Mouse (Mus musculus) embryonic facial prominence, embryonic 12.5 days (tissue): ENCODE data around the gene Prdx2. TPM values are rescaled to one million over a fixed set of nuclear protein-coding genes. Genes with fewer than 3 reads are reported as not detected.

ENCODE experiments used
- ATAC-seq: fragments of 200-750 bp; cut with Nextera tagmentation; 2 replicates; pipeline ENCODE4 v1.8.0; 2017; ENCODE audit not compliant: insufficient number of reproducible peaks, insufficient read depth, low FRiP score, low TSS enrichment
- H3K27ac ChIP-seq: fragments of 300-500 bp; sonication (generic); 2 replicates; pipeline ENCODE4 v1.5.1; 2016; ENCODE audit warnings: mild to moderate bottlenecking
- H3K27me3 ChIP-seq: fragments of 300-500 bp; sonication (generic); 2 replicates; pipeline ENCODE4 v1.6.1; 2016; ENCODE audit warnings: mild to moderate bottlenecking, moderate library complexity
- H3K36me3 ChIP-seq: fragments of 300-500 bp; sonication (generic); 2 replicates; pipeline ENCODE4 v1.6.1; 2016; ENCODE audit warnings: mild to moderate bottlenecking
- H3K4me1 ChIP-seq: fragments of 300-500 bp; sonication (generic); 2 replicates; pipeline ENCODE4 v1.6.1; 2016
- H3K4me2 ChIP-seq: fragments of 300-500 bp; sonication (generic); replicated peaks from 2 replicates; pipeline ENCODE4 v1.6.1; 2016; ENCODE audit warnings: mild to moderate bottlenecking, moderate library complexity
- H3K4me3 ChIP-seq: fragments of 300-500 bp; sonication (generic); 2 replicates; pipeline ENCODE4 v1.5.1; 2016; ENCODE audit warnings: mild to moderate bottlenecking
- H3K9ac ChIP-seq: fragments of 300-500 bp; sonication (generic); 2 replicates; pipeline ENCODE4 v1.6.1; 2016; ENCODE audit warnings: mild to moderate bottlenecking, moderate library complexity
- H3K9me3 ChIP-seq: fragments of 300-500 bp; sonication (generic); 2 replicates; pipeline ENCODE4 v1.6.1; 2016; ENCODE audit warnings: mild to moderate bottlenecking, moderate library complexity
- WGBS: fragments of 180-500 bp; shearing (Covaris S2); methylation state at CpG from one replicate; pipeline ENCODE4 v1.1.7; 2016; 5-methylcytosine and 5-hydroxymethylcytosine counted together
- polyA plus RNA-seq: library from polyadenylated mRNA; unstranded; fragments of >200 nt; fragmentation: Nextera tagmentation; extraction: Ambion mirVana; gene quantifications from 2 replicates; pipeline ENCODE4 v1.2.1, GENCODE M21; 2016

Prdx2 gene
- polyA plus RNA-seq, 1 experiment from 2014 or later = 1,038 TPM

GRCm38 (mm10) chr8:84936962-84937546, 32.3 kb upstream of the Prdx2 start, which contains the start of gene Mast1:
Gene Mast1 (minus strand): TSS chr8:84937359.
- peak within 1 kb of the TSS; percentile 74 for H3K4me2 ChIP-seq
- H3K9ac ChIP-seq = peak within 1 kb of the TSS; percentile 41
- no peaks in the 10 kb centered on the region for H3K36me3 ChIP-seq
- H3K9me3 ChIP-seq = no peaks in the 10 kb centered on the region
- H3K27me3 ChIP-seq = peaks cover 68% of the 10 kb centered on the region
- peak within 1 kb of the TSS; percentile 44 for H3K4me3 ChIP-seq
- WGBS = under 1% methylated on average over 46 of the region's 50 CpGs
- peaks cover 16% of the 10 kb centered on the region for H3K4me1 ChIP-seq
- no peak for ATAC-seq
- no peak within 1 kb of the TSS for H3K27ac ChIP-seq

- Histone ChIP-seq H3K27me3 (peaks cover 69% of the 10 kb centered on the region), H3K4me3 (no peak overlapping the region; the same call in 1 of the 2 replicates), H3K27ac (no peak overlapping the region), H3K4me1 (peaks cover 16% of the 10 kb centered on the region), H3K9ac (no peak overlapping the region), H3K4me2 (peak overlapping the region; percentile 74; the same call in 1 of the 2 replicates), H3K9me3 (no peaks in the 10 kb centered on the region), H3K36me3 (no peaks in the 10 kb centered on the region)
- no peak for ATAC-seq
- 63% methylated on average over 13 of the region's 13 CpGs for WGBS
These were observed 31.5 kb upstream of the Prdx2 start for GRCm38 (mm10) chr8:84937620-84938485.

- peaks cover 16% of the 10 kb centered on the region for H3K4me1 ChIP-seq
- WGBS = 18% methylated on average over 4 of the region's 4 CpGs
These were observed 25.7 kb upstream of the Prdx2 start for GRCm38 (mm10) chr8:84943699-84944098.

GRCm38 (mm10) chr8:84944478-84945160, 24.8 kb upstream of the Prdx2 start:
- peaks cover 74% of the 10 kb centered on the region for H3K27me3 ChIP-seq
- peak overlapping the region; percentile 15; the same call in 1 of the 2 replicates for H3K4me2 ChIP-seq
- H3K27ac ChIP-seq = no peak overlapping the region
- no peak overlapping the region for H3K9ac ChIP-seq
- WGBS = 3% methylated on average over 26 of the region's 26 CpGs
- H3K9me3 ChIP-seq = no peaks in the 10 kb centered on the region
- no peak for ATAC-seq
- peak overlapping the region; percentile 13; the same call in 1 of the 2 replicates for H3K4me3 ChIP-seq
- peaks cover 16% of the 10 kb centered on the region for H3K4me1 ChIP-seq
- H3K36me3 ChIP-seq = no peaks in the 10 kb centered on the region

More at GRCm38 (mm10) chr8:84943699-84944098, 25.7 kb upstream of the Prdx2 start:
- peaks cover 71% of the 10 kb centered on the region for H3K27me3 ChIP-seq
- no peaks in the 10 kb centered on the region for H3K9me3 ChIP-seq
- no peak overlapping the region for H3K4me2 ChIP-seq
- H3K4me3 ChIP-seq = no peak overlapping the region
- ATAC-seq = no peak
- no peak overlapping the region for H3K9ac ChIP-seq
- no peak overlapping the region for H3K27ac ChIP-seq
- H3K36me3 ChIP-seq = no peaks in the 10 kb centered on the region

- Histone ChIP-seq H3K9me3 (no peaks in the 10 kb centered on the region), H3K4me3 (peak overlapping the region; percentile 46), H3K4me1 (peaks cover 16% of the 10 kb centered on the region), H3K4me2 (peak overlapping the region; percentile 86), H3K36me3 (no peaks in the 10 kb centered on the region), H3K27ac (no peak overlapping the region), H3K9ac (no peak overlapping the region), H3K27me3 (peaks cover 79% of the 10 kb centered on the region)
- no peak for ATAC-seq
- WGBS = 2% methylated on average over 11 of the region's 11 CpGs
These were observed 24.2 kb upstream of the Prdx2 start for GRCm38 (mm10) chr8:84945235-84945632.

- peaks cover 16% of the 10 kb centered on the region for H3K4me1 ChIP-seq
- H3K9me3 ChIP-seq = no peaks in the 10 kb centered on the region
- peak overlapping the region; percentile 46 for H3K4me3 ChIP-seq
- peaks cover 79% of the 10 kb centered on the region for H3K27me3 ChIP-seq
- peak overlapping the region; percentile 48 for H3K9ac ChIP-seq
- peak overlapping the region; percentile 86 for H3K4me2 ChIP-seq
- 2% methylated on average over 51 of the region's 67 CpGs for WGBS
- no peaks in the 10 kb centered on the region for H3K36me3 ChIP-seq
- ATAC-seq = 0 out of 2 replicates have a peak, but pooled peaks have one; percentile 25
- no peak overlapping the region for H3K27ac ChIP-seq
These were observed 23.5 kb upstream of the Prdx2 start for GRCm38 (mm10) chr8:84945633-84946527.

GRCm38 (mm10) chr8:84946528-84947240, 22.7 kb upstream of the Prdx2 start, which contains the start of gene Rtbdn:
Gene Rtbdn (plus strand): TSS chr8:84946991.
- H3K9me3 ChIP-seq = no peaks in the 10 kb centered on the region
- peak within 1 kb of the TSS; percentile 86 for H3K4me2 ChIP-seq
- peak within 1 kb of the TSS; percentile 46 for H3K4me3 ChIP-seq
- ATAC-seq = 0 out of 2 replicates have a peak, but pooled peaks have one; percentile 16
- no peaks in the 10 kb centered on the region for H3K36me3 ChIP-seq
- H3K27me3 ChIP-seq = peaks cover 81% of the 10 kb centered on the region
- 9% methylated on average over 17 of the region's 17 CpGs for WGBS
- peak within 1 kb of the TSS; percentile 48 for H3K9ac ChIP-seq
- H3K4me1 ChIP-seq = peaks cover 16% of the 10 kb centered on the region
- H3K27ac ChIP-seq = no peak within 1 kb of the TSS

GRCm38 (mm10) chr8:84947241-84947545, 22.2 kb upstream of the Prdx2 start:
- Histone ChIP-seq H3K4me3 (no peak overlapping the region), H3K9ac (no peak overlapping the region), H3K27ac (no peak overlapping the region), H3K27me3 (peaks cover 86% of the 10 kb centered on the region), H3K36me3 (no peaks in the 10 kb centered on the region), H3K4me2 (no peak overlapping the region), H3K9me3 (no peaks in the 10 kb centered on the region), H3K4me1 (peaks cover 16% of the 10 kb centered on the region)
- WGBS = 17% methylated on average over 9 of the region's 9 CpGs
- 0 out of 2 replicates have a peak, but pooled peaks have one; percentile 2 for ATAC-seq

GRCm38 (mm10) chr8:84949753-84950152, 19.6 kb upstream of the Prdx2 start:
- Histone ChIP-seq H3K9me3 (no peaks in the 10 kb centered on the region), H3K4me3 (no peak overlapping the region), H3K4me2 (no peak overlapping the region), H3K36me3 (no peaks in the 10 kb centered on the region), H3K4me1 (peaks cover 10% of the 10 kb centered on the region), H3K27me3 (peaks cover 82% of the 10 kb centered on the region), H3K9ac (no peak overlapping the region), H3K27ac (no peak overlapping the region)
- 21% methylated on average over 12 of the region's 12 CpGs for WGBS
- ATAC-seq = no peak

- Histone ChIP-seq H3K27me3 (peaks cover 55% of the 10 kb centered on the region), H3K4me2 (no peak overlapping the region)
- no peak for ATAC-seq
These were observed 16.7 kb upstream of the Prdx2 start for GRCm38 (mm10) chr8:84952612-84953255.

More at GRCm38 (mm10) chr8:84952612-84953255, 16.7 kb upstream of the Prdx2 start:
- Histone ChIP-seq H3K9me3 (no peaks in the 10 kb centered on the region), H3K4me3 (no peak overlapping the region), H3K9ac (no peak overlapping the region), H3K27ac (no peak overlapping the region), H3K36me3 (peaks cover 11% of the 10 kb centered on the region; the same call in 1 of the 2 replicates), H3K4me1 (no peaks in the 10 kb centered on the region)
- 6% methylated on average over 18 of the region's 18 CpGs for WGBS
